Comparison of ENCODE assay signal across 5 mouse cellular contexts in the genomic region with DNA sequence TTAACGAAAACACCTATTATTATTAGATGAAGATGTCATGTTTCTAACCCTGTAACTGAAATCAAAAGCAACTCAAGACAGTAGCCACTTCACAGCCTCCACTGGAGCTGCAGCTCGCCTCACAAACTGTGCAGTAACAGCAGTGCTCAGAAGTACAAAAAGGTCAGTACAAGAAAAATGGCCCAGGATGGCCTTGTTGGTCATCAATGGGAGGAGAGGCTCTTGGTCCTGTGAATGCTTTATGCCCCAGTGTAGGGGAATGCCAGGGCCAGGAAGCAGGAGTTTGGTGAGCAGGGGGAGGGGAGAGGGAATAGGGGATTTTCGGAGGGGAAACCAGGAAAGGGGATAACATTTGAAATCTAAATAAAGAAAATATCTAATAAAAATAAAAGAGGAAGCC. TPM values are rescaled to one million over a fixed set of nuclear protein-coding genes. Genes with fewer than 3 reads are reported as not detected.
A peak's percentile ranks its signal among the peaks of the same experiment; 100 is the strongest.
DNase-seq lines count a peak whose midpoint lies in the region; TF ChIP-seq lines count a peak whose summit lies in the region.
"Not testable (repeated sequence)": the region's sequence is repeated elsewhere in the genome, so short reads cannot be mapped to it uniquely, and the experiment has no call there.

No protein-coding gene starts in this region.

- DNase-seq in adrenal gland, adult (ENCODE audit: inconsistent age in 2 of 2, low spot score in 1 of 2) = peak; percentile 59 to 85
- peak; percentile 41 for DNase-seq in adrenal gland, adult 8-10 months
- DNase-seq in adrenal gland, postnatal 14 days = peak; percentile 57
- peak; percentile 51 to 53 for DNase-seq in adrenal gland, postnatal 36 days
- not testable (repeated sequence) for DNase-seq in layer of hippocampus, adult 2 months (ENCODE audit: low spot score in 2 of 2)

- TF ChIP-seq CTCF in layer of hippocampus, adult 2 months (conservative IDR thresholded peaks at IDR 0.05) = not testable (repeated sequence)

- peak overlapping the region; percentile 91 for H3K27ac ChIP-seq in layer of hippocampus, adult 2 months

- H3K4me3 ChIP-seq in layer of hippocampus, adult 2 months = not testable (repeated sequence)

RNA-seq across cellular contexts. Expression of a gene that starts 30.7 kb away (rescaled TPM):
- 1,000 to 10,000 TPM; 1,130 to 1,752 (median 1,322) TPM for total RNA-seq in adrenal gland, adult 8-10 months (2022)
- total RNA-seq in adrenal gland, postnatal 14 days (2021) = 1,154 and 1,200 TPM in 2 replicates
- 1,000 to 10,000 TPM; 1,234 to 1,554 TPM for total RNA-seq in adrenal gland, postnatal 36 days (2021)
- total RNA-seq in layer of hippocampus, adult 2 months (2021) = 100 to 1,000 TPM; 386 to 390 TPM

RNA-seq across cellular contexts. Expression of a gene that starts 33.0 kb away (rescaled TPM):
- total RNA-seq in adrenal gland, adult 8-10 months (2022) = 10 to 100 TPM; 33.2 to 72.0 (median 48.3) TPM
- 46.8 and 56.0 TPM in 2 replicates for total RNA-seq in adrenal gland, postnatal 14 days (2021)
- 10 to 100 TPM; 38.3 to 46.0 TPM for total RNA-seq in adrenal gland, postnatal 36 days (2021)
- 10 to 100 TPM; 53.8 to 59.4 TPM for total RNA-seq in layer of hippocampus, adult 2 months (2021)
